Mouse (Mus musculus) testis, adult 2 months (tissue): ENCODE results near the gene Atp6v0a1.

ENCODE experiments used
- CTCF ChIP-seq: fragments of 200-500 bp; IDR thresholded peaks from 2 replicates; pipeline ENCODE4 v1.5.1; 2012; ENCODE audit warnings: low read depth, mild to moderate bottlenecking, inconsistent platforms, low read length, moderate library complexity; ENCODE audit not compliant: control insufficient read depth, insufficient read depth, insufficient replicate concordance
- POLR2A ChIP-seq: fragments of 200-500 bp; IDR thresholded peaks from 2 replicates; pipeline ENCODE4 v1.6.1; 2012; ENCODE audit warnings: low read depth, mild to moderate bottlenecking, inconsistent platforms, low read length, moderate library complexity; ENCODE audit not compliant: control insufficient read depth

DNA sequence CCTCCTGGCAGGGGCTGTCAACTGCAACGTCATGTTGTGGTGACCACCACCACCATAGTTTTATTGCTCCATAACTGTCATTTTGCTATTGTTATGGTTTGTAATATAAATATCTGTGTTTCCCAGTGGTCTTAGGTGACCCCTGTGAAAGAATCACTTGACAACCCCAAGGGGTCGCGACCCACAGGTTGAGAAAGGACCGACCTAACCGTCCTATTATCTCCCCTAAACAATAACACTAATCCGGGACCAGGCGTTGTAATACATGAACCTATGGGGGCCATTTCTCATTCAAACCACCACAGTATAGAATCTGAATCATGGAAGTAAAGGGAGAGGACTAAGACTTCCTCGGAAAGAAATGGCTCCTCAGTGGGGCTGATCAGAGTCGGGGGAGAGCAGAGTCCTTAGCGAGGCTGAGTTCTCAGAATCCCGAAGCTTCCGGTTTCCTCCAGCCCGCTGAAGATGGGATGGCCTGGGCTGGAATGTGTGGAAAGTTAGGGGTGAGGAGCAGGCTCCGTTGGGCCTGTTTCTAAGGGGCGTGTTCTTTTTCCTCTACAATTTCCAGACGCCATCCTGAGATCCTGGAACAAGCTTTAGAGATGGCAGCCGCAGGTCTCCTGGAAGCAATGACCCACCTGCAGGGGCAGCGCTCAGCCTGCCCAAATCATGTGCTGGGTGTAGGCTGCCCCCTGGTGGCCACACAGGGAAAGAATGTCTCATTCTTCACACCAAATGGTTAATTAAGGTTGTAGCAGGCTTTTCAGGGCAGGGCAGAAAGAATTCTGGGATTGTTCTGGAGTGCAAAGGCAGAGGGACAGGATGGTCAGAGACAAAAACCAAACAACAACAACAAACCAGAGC is 57.5 kb downstream of the Atp6v0a1 start:
- peak; percentile 94 for TF ChIP-seq CTCF
- peak; percentile 45; the same call in 1 of the 2 replicates for TF ChIP-seq POLR2A
